In the genomic region with DNA sequence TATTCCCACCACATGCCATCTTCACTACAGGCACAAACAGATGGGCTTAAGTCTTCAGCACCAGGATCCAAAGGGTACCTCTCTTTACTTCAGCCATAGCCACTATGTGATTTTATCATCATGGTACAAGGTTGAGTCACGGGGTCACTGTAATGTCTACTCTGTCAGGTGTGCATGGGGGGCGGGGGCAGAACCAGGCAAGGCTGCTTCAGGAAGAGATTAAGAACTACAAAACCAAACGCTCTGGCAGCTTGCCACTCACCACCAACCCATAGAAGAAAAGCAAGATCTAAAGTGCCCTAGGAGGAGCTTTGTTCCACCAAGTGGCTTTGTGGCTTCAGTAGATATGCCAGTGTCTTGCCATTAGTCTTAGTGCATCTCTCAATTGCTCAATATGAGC, we compare ENCODE assay signal across 22 mouse cellular contexts. TPM values are rescaled to one million over a fixed set of nuclear protein-coding genes. Genes with fewer than 3 reads are reported as not detected.
A peak's percentile ranks its signal among the peaks of the same experiment; 100 is the strongest.
DNase-seq lines count a peak whose midpoint lies in the region; ATAC-seq and TF ChIP-seq lines count a peak whose summit lies in the region.
"Had no signal": no experiment of that assay in that cellular context is flagged by ENCODE, and none has a peak within 500 bp of the region (broad histone marks: within the 10 kb centered on the region; RNA-seq: fewer than 3 reads in every experiment).

No protein-coding gene starts in this region.

- peak; percentile 21 for DNase-seq in thymus, adult 2 months
- no peak for DNase-seq in thymus, postnatal 10 days (ENCODE audit: low spot score in 2 of 2)
- DNase-seq in T-cell, adult 2 months (ENCODE audit: low spot score): peak; percentile 77
- no peak for DNase-seq in left cerebral cortex, adult 2 months (ENCODE audit: extremely low spot score in 1 of 2, low spot score in 2 of 2)
- DNase-seq: adrenal gland, postnatal 36 days; cerebellum, adult 9-11 months; embryo, embryonic 11 days; gastrocnemius, postnatal 36 days; heart, postnatal 4 days; lung, postnatal 10 days had no signal

- 8% methylated on average over 3 of the region's 3 CpGs for WGBS in thymus, adult 2 months

- intact Hi-C loops in left cerebral cortex, adult 2 months (cut with DNase I): no loop called here

- H3K27me3 ChIP-seq in thymus, adult 2 months (ENCODE audit: control insufficient read depth, insufficient read depth, low read length): no peaks in the 10 kb centered on the region
- H3K27me3 ChIP-seq: limb, embryonic 15.5 days; neural tube, embryonic 15.5 days had no signal

- no peak for TF ChIP-seq CTCF in thymus, adult 2 months (IDR thresholded peaks at IDR 0.05; ENCODE audit: borderline replicate concordance, control insufficient read depth, extremely low read depth, insufficient read depth, low read length, poor library complexity)
- no peak for TF ChIP-seq CTCF in left cerebral cortex, adult 2 months (IDR thresholded peaks at IDR 0.05)

- peaks cover 23% of the 10 kb centered on the region for H3K4me1 ChIP-seq in thymus, adult 2 months (replicated peaks; ENCODE audit: control insufficient read depth, insufficient read depth, low read length)

- TF ChIP-seq POLR2A in thymus, adult 2 months (IDR thresholded peaks at IDR 0.05; ENCODE audit: control insufficient read depth, extremely low read depth, insufficient read depth, low read length, poor library complexity): no peak

- no peak overlapping the region for H3K4me3 ChIP-seq in thymus, adult 2 months (ENCODE audit: control insufficient read depth, insufficient read depth, low read length)
- no peak overlapping the region for H3K4me3 ChIP-seq in left cerebral cortex, adult 2 months
- H3K4me3 ChIP-seq: forebrain, embryonic 12.5 days; heart, embryonic 13.5 days; kidney, embryonic 15.5 days; limb, embryonic 15.5 days; midbrain, embryonic 12.5 days; neural tube, embryonic 15.5 days had no signal

- ATAC-seq in megakaryocyte progenitor cell, adult 5-6 weeks (replicated peaks; ENCODE audit: poor library complexity): peak; percentile 29
- no peak for ATAC-seq in erythroid progenitor cell, adult 5-6 weeks (replicated peaks; ENCODE audit: low FRiP score, poor library complexity, severe bottlenecking)
- no peak for ATAC-seq in frontal cortex, adult (ENCODE audit: low TSS enrichment)

- no peak overlapping the region for H3K27ac ChIP-seq in thymus, adult 2 months (ENCODE audit: control insufficient read depth, insufficient read depth, low read length)
- no peak overlapping the region for H3K27ac ChIP-seq in left cerebral cortex, adult 2 months
- H3K27ac ChIP-seq: forebrain, embryonic 12.5 days; heart, embryonic 13.5 days; kidney, embryonic 15.5 days; limb, embryonic 15.5 days; midbrain, embryonic 12.5 days; neural tube, embryonic 15.5 days; stomach, postnatal 0 days had no signal

- H3K36me3 ChIP-seq in thymus, adult 2 months (ENCODE audit: control insufficient read depth, insufficient read depth, low read length): no peaks in the 10 kb centered on the region
- H3K36me3 ChIP-seq: forebrain, embryonic 12.5 days; heart, embryonic 13.5 days; kidney, embryonic 15.5 days; limb, embryonic 15.5 days; midbrain, embryonic 12.5 days; neural tube, embryonic 15.5 days had no signal

RNA-seq across cellular contexts. Expression of a gene that starts 44.3 kb away (rescaled TPM):
- polyA plus RNA-seq in thymus, adult 2 months (2012; rRNA removed): 0.38 and 0.40 TPM in 2 replicates
- not detected in 2 replicates for total RNA-seq in megakaryocyte progenitor cell, adult 5-6 weeks (2015)
- total RNA-seq in megakaryocyte progenitor cell, adult 5-6 weeks (2017): not detected in 2 replicates
- not detected in 2 replicates for total RNA-seq in erythroid progenitor cell, adult 5-6 weeks (2015; ENCODE audit: low replicate concordance)
- not detected in 2 replicates for total RNA-seq in erythroid progenitor cell, adult 5-6 weeks (2017; ENCODE audit: low replicate concordance)
- total RNA-seq in left cerebral cortex, adult 2 months (2021): 1 to 10 TPM; 1.4 to 2.4 TPM
- total RNA-seq: heart, postnatal 4 days had no signal
- polyA plus RNA-seq: large intestine, adult 2 months; liver, embryonic 16.5 days had no signal

Comparison
In these comparisons a context has a peak if more than half of its experiments do, and no peak if none do; other contexts are left out.
1. DNase-seq: peak in thymus, adult 2 months (single experiment) and T-cell, adult 2 months (single experiment); none in thymus, postnatal 10 days (0 of 2) and left cerebral cortex, adult 2 months (0 of 2).